Mouse (Mus musculus): ENCODE results near the gene Eml6. TPM values are rescaled to one million over a fixed set of nuclear protein-coding genes. Genes with fewer than 3 reads are reported as not detected.

Eml6 gene
- 10 to 100 TPM in 4 of 26 experiments, 1 to 10 TPM in 22; 2.0 to 14.0 (median 8.1) TPM for total RNA-seq (2018; cell fraction: chromatin; rRNA removed)
- 1 to 10 TPM in 20 of 26 experiments, under 1 TPM in 6; 0.72 to 1.8 (median 1.2) TPM for total RNA-seq (2018; cell fraction: cytosol; rRNA removed)
- total RNA-seq (2018; cell fraction: nucleus; rRNA removed), result 1 to 10 TPM; 2.0 to 5.9 (median 4.0) TPM
- 0.58 to 1.0 TPM (median 0.87 TPM) in 3 replicates for polyA plus RNA-seq (2018)

- Histone ChIP-seq H3K27ac (peak within 1 kb of the TSS; percentile 33), H3K36me3 (ENCODE audit: inconsistent target) (no peaks in the 10 kb centered on the region), H3K4me3 (ENCODE audit: inconsistent target) (peak within 1 kb of the TSS; percentile 54), H3K79me2 (ENCODE audit: inconsistent target) (no peaks in the 10 kb centered on the region)
- 2% methylated on average over 39 of the region's 39 CpGs for WGBS (ENCODE audit: missing documents)
These were observed at the start of gene Eml6 for GRCm38 (mm10) chr11:30025835-30026472. Eml6 (minus strand) TSS chr11:30026033.

GRCm38 (mm10) chr11:30057299-30057698 lies 31.5 kb upstream of the Eml6 start:
- WGBS (ENCODE audit: missing documents), result 33% methylated on average over 8 of the region's 8 CpGs
- Histone ChIP-seq H3K27ac (no peak overlapping the region), H3K36me3 (ENCODE audit: inconsistent target) (no peaks in the 10 kb centered on the region), H3K79me2 (ENCODE audit: inconsistent target) (no peaks in the 10 kb centered on the region), H3K4me3 (ENCODE audit: inconsistent target) (no peak overlapping the region)

- WGBS (ENCODE audit: missing documents), result 7% methylated on average over 4 of the region's 4 CpGs
These were observed 689 bp downstream of the Eml6 start for GRCm38 (mm10) chr11:30025144-30025543.

GRCm38 (mm10) chr11:30024261-30025071 lies 1.4 kb downstream of the Eml6 start:
- Histone ChIP-seq H3K4me3 (ENCODE audit: inconsistent target) (peak overlapping the region; percentile 54), H3K27ac (no peak overlapping the region), H3K79me2 (ENCODE audit: inconsistent target) (no peaks in the 10 kb centered on the region), H3K36me3 (ENCODE audit: inconsistent target) (no peaks in the 10 kb centered on the region)
- WGBS (ENCODE audit: missing documents), result 4% methylated on average over 57 of the region's 57 CpGs

More at GRCm38 (mm10) chr11:30025144-30025543, 689 bp downstream of the Eml6 start:
- H3K4me3 ChIP-seq (ENCODE audit: inconsistent target), result peak overlapping the region; percentile 54
- H3K27ac ChIP-seq, result no peak overlapping the region
- no peaks in the 10 kb centered on the region for H3K36me3 ChIP-seq (ENCODE audit: inconsistent target)
- H3K79me2 ChIP-seq (ENCODE audit: inconsistent target), result no peaks in the 10 kb centered on the region

- no peaks in the 10 kb centered on the region for H3K36me3 ChIP-seq (ENCODE audit: inconsistent target)
- peak overlapping the region; percentile 5; the same call in 1 of the 2 replicates for H3K27ac ChIP-seq
- no peak overlapping the region for H3K4me3 ChIP-seq (ENCODE audit: inconsistent target)
- H3K79me2 ChIP-seq (ENCODE audit: inconsistent target), result no peaks in the 10 kb centered on the region
- 44% methylated on average over 2 of the region's 2 CpGs for WGBS (ENCODE audit: missing documents)
These were observed 39.6 kb downstream of the Eml6 start for GRCm38 (mm10) chr11:29986257-29986656.

GRCm38 (mm10) chr11:29968874-29969273 lies 57.0 kb downstream of the Eml6 start:
- Histone ChIP-seq H3K4me3 (ENCODE audit: inconsistent target) (no peak overlapping the region), H3K36me3 (ENCODE audit: inconsistent target) (no peaks in the 10 kb centered on the region), H3K79me2 (ENCODE audit: inconsistent target) (no peaks in the 10 kb centered on the region), H3K27ac (no peak overlapping the region)
- WGBS (ENCODE audit: missing documents), result 94% methylated on average over 1 of the region's 1 CpGs

- H3K27ac ChIP-seq, result no peak overlapping the region
- no peak overlapping the region for H3K4me3 ChIP-seq (ENCODE audit: inconsistent target)
- H3K79me2 ChIP-seq (ENCODE audit: inconsistent target), result no peaks in the 10 kb centered on the region
- H3K36me3 ChIP-seq (ENCODE audit: inconsistent target), result no peaks in the 10 kb centered on the region
- WGBS (ENCODE audit: missing documents), result 91% methylated on average over 5 of the region's 5 CpGs
These were observed 66.5 kb downstream of the Eml6 start for GRCm38 (mm10) chr11:29959366-29959765.

- no peaks in the 10 kb centered on the region for H3K79me2 ChIP-seq (ENCODE audit: inconsistent target)
- no peak overlapping the region for H3K27ac ChIP-seq
- H3K36me3 ChIP-seq (ENCODE audit: inconsistent target), result no peaks in the 10 kb centered on the region
- 97% methylated on average over 3 of the region's 3 CpGs for WGBS (ENCODE audit: missing documents)
- no peak overlapping the region for H3K4me3 ChIP-seq (ENCODE audit: inconsistent target)
These were observed 81.2 kb downstream of the Eml6 start for GRCm38 (mm10) chr11:29944661-29945060.

GRCm38 (mm10) chr11:29924332-29924731 lies 101.5 kb downstream of the Eml6 start:
- Histone ChIP-seq H3K27ac (no peak overlapping the region), H3K79me2 (ENCODE audit: inconsistent target) (no peaks in the 10 kb centered on the region), H3K4me3 (ENCODE audit: inconsistent target) (no peak overlapping the region), H3K36me3 (ENCODE audit: inconsistent target) (no peaks in the 10 kb centered on the region)
- 97% methylated on average over 2 of the region's 2 CpGs for WGBS (ENCODE audit: missing documents)

- no peaks in the 10 kb centered on the region for H3K36me3 ChIP-seq (ENCODE audit: inconsistent target)
- no peak overlapping the region for H3K4me3 ChIP-seq (ENCODE audit: inconsistent target)
- H3K27ac ChIP-seq, result no peak overlapping the region
- no peaks in the 10 kb centered on the region for H3K79me2 ChIP-seq (ENCODE audit: inconsistent target)
- 100% methylated on average over 1 of the region's 1 CpGs for WGBS (ENCODE audit: missing documents)
These were observed 102.0 kb downstream of the Eml6 start for GRCm38 (mm10) chr11:29923851-29924250.

GRCm38 (mm10) chr11:29913180-29913579 lies 112.7 kb downstream of the Eml6 start:
- Histone ChIP-seq H3K4me3 (ENCODE audit: inconsistent target) (no peak overlapping the region), H3K36me3 (ENCODE audit: inconsistent target) (no peaks in the 10 kb centered on the region), H3K79me2 (ENCODE audit: inconsistent target) (no peaks in the 10 kb centered on the region), H3K27ac (no peak overlapping the region)
- 100% methylated on average over 4 of the region's 4 CpGs for WGBS (ENCODE audit: missing documents)

- Histone ChIP-seq H3K4me3 (ENCODE audit: inconsistent target) (no peak overlapping the region), H3K79me2 (ENCODE audit: inconsistent target) (no peaks in the 10 kb centered on the region)
These were observed 116.5 kb downstream of the Eml6 start for GRCm38 (mm10) chr11:29909330-29909729.

GRCm38 (mm10) chr11:29885160-29885559 lies 140.7 kb downstream of the Eml6 start:
- no peak overlapping the region for H3K27ac ChIP-seq
- 6% methylated on average over 1 of the region's 1 CpGs for WGBS (ENCODE audit: missing documents)
- H3K36me3 ChIP-seq (ENCODE audit: inconsistent target), result no peaks in the 10 kb centered on the region
- H3K4me3 ChIP-seq (ENCODE audit: inconsistent target), result no peak overlapping the region
- no peaks in the 10 kb centered on the region for H3K79me2 ChIP-seq (ENCODE audit: inconsistent target)

More at GRCm38 (mm10) chr11:29909330-29909729, 116.5 kb downstream of the Eml6 start:
- H3K36me3 ChIP-seq (ENCODE audit: inconsistent target), result no peaks in the 10 kb centered on the region
- no peak overlapping the region for H3K27ac ChIP-seq

GRCm38 (mm10) chr11:29884355-29884754 lies 141.5 kb downstream of the Eml6 start:
- peak overlapping the region; percentile 10; the same call in 1 of the 2 replicates for H3K27ac ChIP-seq
- WGBS (ENCODE audit: missing documents), result 54% methylated on average over 1 of the region's 1 CpGs
- no peaks in the 10 kb centered on the region for H3K79me2 ChIP-seq (ENCODE audit: inconsistent target)
- H3K36me3 ChIP-seq (ENCODE audit: inconsistent target), result no peaks in the 10 kb centered on the region
- H3K4me3 ChIP-seq (ENCODE audit: inconsistent target), result no peak overlapping the region

GRCm38 (mm10) chr11:29883024-29883423 lies 142.8 kb downstream of the Eml6 start:
- 88% methylated on average over 4 of the region's 4 CpGs for WGBS (ENCODE audit: missing documents)
- no peak overlapping the region for H3K4me3 ChIP-seq (ENCODE audit: inconsistent target)

More at GRCm38 (mm10) chr11:29883024-29883423, 142.8 kb downstream of the Eml6 start:
- Histone ChIP-seq H3K79me2 (ENCODE audit: inconsistent target) (no peaks in the 10 kb centered on the region), H3K27ac (no peak overlapping the region), H3K36me3 (ENCODE audit: inconsistent target) (no peaks in the 10 kb centered on the region)

Measured in macrophage (primary cell).